8 mouse cellular contexts compared by ENCODE assay signal in genomic region chr4:130519567-130520481, GRCm38 (mm10). TPM values are rescaled to one million over a fixed set of nuclear protein-coding genes. Genes with fewer than 3 reads are reported as not detected.
A peak's percentile ranks its signal among the peaks of the same experiment; 100 is the strongest.
DNase-seq lines count a peak whose midpoint lies in the region; ATAC-seq lines count a peak whose summit lies in the region.

No protein-coding gene starts in this region.

- ATAC-seq in hindbrain, embryonic 13.5 days (ENCODE audit: low FRiP score): peak; percentile 98

- H3K27me3 ChIP-seq in hindbrain, embryonic 13.5 days: no peaks in the 10 kb centered on the region

- H3K9me3 ChIP-seq in hindbrain, embryonic 13.5 days: no peaks in the 10 kb centered on the region

- peak overlapping the region; percentile 91 for H3K9ac ChIP-seq in hindbrain, embryonic 13.5 days

- peak overlapping the region; percentile 63 for H3K4me3 ChIP-seq in hindbrain, embryonic 13.5 days

- DNase-seq in R1 (ENCODE audit: low read depth, low spot score): peak; percentile 100
- DNase-seq in cerebellum, postnatal 14 days: peak; percentile 97
- DNase-seq in frontal cortex, postnatal 14 days (ENCODE audit: low spot score in 2 of 2): peak; percentile 84 to 88
- DNase-seq in layer of hippocampus, postnatal 14 days (ENCODE audit: low spot score in 2 of 2): peak; percentile 84 to 93
- peak; percentile 99 for DNase-seq in lung, postnatal 10 days
- DNase-seq in ovary, postnatal 14 days (ENCODE audit: low spot score): peak; percentile 92
- peak; percentile 84 to 89 for DNase-seq in thymus, postnatal 10 days (ENCODE audit: low spot score in 2 of 2)

- H3K4me1 ChIP-seq in hindbrain, embryonic 13.5 days (replicated peaks): peaks cover 11% of the 10 kb centered on the region

- H3K36me3 ChIP-seq in hindbrain, embryonic 13.5 days: no peaks in the 10 kb centered on the region

- H3K27ac ChIP-seq in hindbrain, embryonic 13.5 days: peak overlapping the region; percentile 90

- WGBS in hindbrain, embryonic 13.5 days: 3% methylated on average over 40 of the region's 40 CpGs

- peak overlapping the region; percentile 74 for H3K4me2 ChIP-seq in hindbrain, embryonic 13.5 days

RNA-seq across cellular contexts. Expression of gene Nkain1, which starts 54.1 kb away (rescaled TPM):
- polyA plus RNA-seq in hindbrain, embryonic 13.5 days (2015; fragmentation: Nextera tagmentation; extraction: Ambion mirVana): 9.5 and 10.2 TPM in 2 replicates
- 10 to 100 TPM; 43.4 to 46.7 TPM for total RNA-seq in layer of hippocampus, postnatal 14 days (2021)

Comparison
In these comparisons a context has a peak if more than half of its experiments do, and no peak if none do; other contexts are left out.
1. Peak in every context shown above with its lines: DNase-seq, ATAC-seq, H3K4me3 ChIP-seq and H3K27ac ChIP-seq.